In genomic region chr9:14174324-14175040, GRCm38 (mm10) we compare ENCODE assay signal across 8 mouse cellular contexts.
DNase-seq lines count a peak whose midpoint lies in the region; ATAC-seq and TF ChIP-seq lines count a peak whose summit lies in the region.

No protein-coding gene starts in this region.

- H3K27ac ChIP-seq in ES-Bruce4 (ENCODE audit: insufficient read depth, low read length) = peak overlapping the region; percentile 26
- H3K27ac ChIP-seq in heart, embryonic 13.5 days (replicated peaks) = peak overlapping the region; percentile 89
- peak overlapping the region; percentile 35; the same call in 1 of the 2 replicates for H3K27ac ChIP-seq in midbrain, embryonic 10.5 days (replicated peaks)

- H3K9me3 ChIP-seq in ES-Bruce4 (replicated peaks; ENCODE audit: control insufficient read depth, insufficient read depth, low read length, poor library complexity, severe bottlenecking) = no peaks in the 10 kb centered on the region
- no peaks in the 10 kb centered on the region for H3K9me3 ChIP-seq in heart, embryonic 13.5 days
- H3K9me3 ChIP-seq in midbrain, embryonic 10.5 days (replicated peaks) = no peaks in the 10 kb centered on the region

- peaks cover 15% of the 10 kb centered on the region for H3K4me1 ChIP-seq in ES-Bruce4 (ENCODE audit: control insufficient read depth, insufficient read depth, low read length)
- peaks cover 54% of the 10 kb centered on the region for H3K4me1 ChIP-seq in heart, embryonic 13.5 days
- peaks cover 25% of the 10 kb centered on the region for H3K4me1 ChIP-seq in midbrain, embryonic 10.5 days

- TF ChIP-seq POLR2A in ES-Bruce4 (IDR thresholded peaks at IDR 0.05; ENCODE audit: insufficient read depth, low read length) = no peak

- H3K36me3 ChIP-seq in ES-Bruce4 (ENCODE audit: control insufficient read depth, insufficient read depth, low read length, poor library complexity, severe bottlenecking) = no peaks in the 10 kb centered on the region
- no peaks in the 10 kb centered on the region for H3K36me3 ChIP-seq in heart, embryonic 13.5 days
- H3K36me3 ChIP-seq in midbrain, embryonic 10.5 days = no peaks in the 10 kb centered on the region

- H3K9ac ChIP-seq in ES-Bruce4 (ENCODE audit: low read depth, poor library complexity, severe bottlenecking) = no peak overlapping the region
- peak overlapping the region; percentile 8; the same call in 1 of the 2 replicates for H3K9ac ChIP-seq in heart, embryonic 13.5 days

- H3K4me3 ChIP-seq in ES-Bruce4 (ENCODE audit: low read depth, low read length) = no peak overlapping the region
- H3K4me3 ChIP-seq in heart, embryonic 13.5 days = no peak overlapping the region
- H3K4me3 ChIP-seq in midbrain, embryonic 10.5 days = no peak overlapping the region

- intact Hi-C loops in left cerebral cortex, postnatal 14 days (cut with DNase I) = loop anchor here (5.0 kb wide), 1 partner anchor 103 kb away; the partner anchor contains the start of gene Sesn3

- H3K27me3 ChIP-seq in ES-Bruce4 (ENCODE audit: control insufficient read depth, insufficient read depth, low read length, poor library complexity, severe bottlenecking) = no peaks in the 10 kb centered on the region
- H3K27me3 ChIP-seq in heart, embryonic 13.5 days (replicated peaks) = no peaks in the 10 kb centered on the region
- H3K27me3 ChIP-seq in midbrain, embryonic 10.5 days (ENCODE audit: low read depth, poor library complexity, severe bottlenecking) = no peaks in the 10 kb centered on the region

- 71% methylated on average over 3 of the region's 3 CpGs for WGBS in heart, embryonic 13.5 days
- WGBS in midbrain, embryonic 10.5 days = 84% methylated on average over 3 of the region's 3 CpGs

- ATAC-seq in frontal cortex, adult (ENCODE audit: low TSS enrichment) = peak; percentile 72
- no peak; the same call in 1 of the 2 replicates for ATAC-seq in heart, embryonic 13.5 days (ENCODE audit: extremely low read depth, insufficient number of reproducible peaks, low FRiP score, low TSS enrichment)

- no peak for DNase-seq in frontal cortex, postnatal 10 days (ENCODE audit: low spot score in 2 of 2)
- no peak for DNase-seq in midbrain, embryonic 10.5 days (ENCODE audit: low spot score)
- DNase-seq in urinary bladder, postnatal 10 days (ENCODE audit: low spot score) = no peak
- DNase-seq in left cerebral cortex, postnatal 14 days (ENCODE audit: low spot score in 2 of 2) = no peak
- no peak for DNase-seq in layer of hippocampus, adult 18-20 months (ENCODE audit: low spot score in 2 of 2)

- TF ChIP-seq CTCF in ES-Bruce4 (IDR thresholded peaks at IDR 0.05; ENCODE audit: low read depth, low read length) = no peak

- TF ChIP-seq EP300 in ES-Bruce4 (IDR thresholded peaks at IDR 0.05; ENCODE audit: insufficient read depth, low read depth, low read length) = no peak

- peak overlapping the region; percentile 54; the same call in 1 of the 2 replicates for H3K4me2 ChIP-seq in heart, embryonic 13.5 days

Comparison
In these comparisons a context has a peak if more than half of its experiments do, and no peak if none do; other contexts are left out.
1. H3K27ac ChIP-seq: peak in every context shown above with its lines; median percentile 89 in heart, embryonic 13.5 days; 35 in midbrain, embryonic 10.5 days; 26 in ES-Bruce4.